Mouse (Mus musculus): ENCODE measurements around the gene Dbt.
"Not testable (repeated sequence)": the region's sequence is repeated elsewhere in the genome, so short reads cannot be mapped to it uniquely, and the experiment has no call there.

Dbt gene

DNA sequence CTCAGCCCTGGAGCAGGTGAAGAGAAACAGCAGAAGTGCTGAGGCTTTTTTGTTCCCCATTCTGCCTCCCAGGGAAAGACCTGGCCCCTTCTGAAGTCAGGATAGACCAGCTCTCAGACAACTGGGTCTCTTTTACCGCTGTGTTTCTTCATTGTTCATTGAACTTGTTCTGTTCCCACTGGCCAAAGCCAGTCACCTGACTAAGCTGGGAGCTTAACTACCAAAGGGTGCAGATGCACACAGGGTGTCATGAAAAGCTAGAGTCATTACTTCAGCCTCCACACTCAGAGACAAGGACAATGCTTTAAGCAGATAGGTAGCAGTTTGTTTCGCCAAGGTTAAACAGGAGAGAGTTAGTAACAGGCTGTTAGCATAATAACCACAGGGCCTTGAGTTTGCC is 29.2 kb downstream of the Dbt start:
- no peak for DNase-seq (ENCODE audit: low read depth)

DNA sequence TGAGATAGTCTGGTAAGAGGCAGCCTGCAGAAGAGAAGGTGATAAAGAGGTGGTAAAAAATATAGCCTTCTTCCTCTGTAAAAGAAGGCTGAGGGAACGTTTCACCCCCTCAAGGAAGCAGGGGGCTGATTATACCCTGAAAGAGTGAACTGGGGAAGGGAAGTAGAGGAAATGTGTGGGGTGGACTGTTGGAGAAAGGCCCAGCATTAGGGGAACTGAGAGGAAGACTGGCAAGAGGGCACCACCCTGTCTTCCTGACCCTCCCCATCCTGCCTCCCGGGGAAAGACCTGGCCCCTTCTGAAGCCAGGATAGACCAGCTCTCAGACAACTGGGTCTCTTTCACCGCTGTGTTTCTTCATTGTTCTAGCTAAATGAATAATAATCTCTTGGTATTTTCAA is 29.7 kb downstream of the Dbt start:
- DNase-seq (ENCODE audit: low read depth) = no peak

DNA sequence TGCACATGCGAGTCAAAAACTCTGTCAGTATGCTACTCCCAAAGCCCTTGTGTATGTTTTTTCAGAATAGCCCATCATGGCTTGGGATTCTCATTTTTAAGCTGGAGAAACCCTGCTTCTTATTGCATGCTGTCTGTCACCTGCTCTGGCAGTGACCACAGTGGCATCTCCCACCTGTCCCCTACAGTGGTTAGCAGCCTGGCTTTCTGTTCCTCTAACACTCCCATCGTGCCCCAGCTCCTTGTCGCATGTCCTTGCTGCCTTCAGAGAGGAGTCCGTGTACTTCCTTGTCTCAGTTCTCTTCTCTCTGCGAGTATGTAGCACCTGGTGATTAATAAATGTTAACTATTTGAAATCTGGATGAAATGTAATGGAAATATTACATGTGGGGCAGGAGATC is 34.6 kb downstream of the Dbt start:
- DNase-seq (ENCODE audit: low read depth) = no peak

DNA sequence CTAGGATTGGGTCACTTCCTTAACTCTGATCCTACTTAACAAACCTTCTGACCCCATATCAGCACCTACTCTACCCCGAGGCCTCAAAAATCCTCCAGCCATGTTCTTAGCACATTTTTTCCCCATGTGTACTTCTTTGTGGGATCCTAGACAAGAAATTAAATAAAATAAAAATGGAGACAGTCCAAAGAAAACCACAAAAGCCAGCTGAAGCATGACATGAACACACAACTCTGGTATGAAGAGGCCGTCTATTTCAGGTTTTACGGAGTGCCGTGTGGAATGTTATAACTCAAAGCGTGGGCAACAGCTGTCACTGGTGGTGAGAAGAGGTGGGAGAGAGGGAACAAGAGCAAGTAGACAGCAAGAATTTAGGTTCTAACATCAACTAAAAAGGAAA is 38.5 kb downstream of the Dbt start:
- DNase-seq (ENCODE audit: low read depth) = no peak

DNA sequence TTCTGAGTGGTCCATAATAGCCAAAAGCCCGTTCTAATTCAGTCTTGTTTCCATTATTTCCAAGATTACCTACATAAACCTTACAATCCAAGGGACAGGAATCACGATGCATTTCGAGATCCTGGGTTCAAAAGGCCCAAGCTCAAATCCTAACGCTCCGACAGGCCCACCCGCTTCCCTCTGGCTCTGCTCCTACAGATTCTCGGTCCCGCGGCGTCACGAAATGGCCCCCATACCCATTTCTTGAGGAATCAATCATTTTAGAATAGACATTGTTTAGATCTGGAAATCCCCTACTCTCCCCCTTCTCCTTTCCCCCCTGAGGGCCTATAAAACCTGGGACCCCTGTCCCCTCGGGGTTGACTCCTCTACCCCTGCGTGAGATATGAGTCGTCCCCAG is 48.4 kb downstream of the Dbt start:
- DNase-seq (ENCODE audit: low read depth) = not testable (repeated sequence)

DNA sequence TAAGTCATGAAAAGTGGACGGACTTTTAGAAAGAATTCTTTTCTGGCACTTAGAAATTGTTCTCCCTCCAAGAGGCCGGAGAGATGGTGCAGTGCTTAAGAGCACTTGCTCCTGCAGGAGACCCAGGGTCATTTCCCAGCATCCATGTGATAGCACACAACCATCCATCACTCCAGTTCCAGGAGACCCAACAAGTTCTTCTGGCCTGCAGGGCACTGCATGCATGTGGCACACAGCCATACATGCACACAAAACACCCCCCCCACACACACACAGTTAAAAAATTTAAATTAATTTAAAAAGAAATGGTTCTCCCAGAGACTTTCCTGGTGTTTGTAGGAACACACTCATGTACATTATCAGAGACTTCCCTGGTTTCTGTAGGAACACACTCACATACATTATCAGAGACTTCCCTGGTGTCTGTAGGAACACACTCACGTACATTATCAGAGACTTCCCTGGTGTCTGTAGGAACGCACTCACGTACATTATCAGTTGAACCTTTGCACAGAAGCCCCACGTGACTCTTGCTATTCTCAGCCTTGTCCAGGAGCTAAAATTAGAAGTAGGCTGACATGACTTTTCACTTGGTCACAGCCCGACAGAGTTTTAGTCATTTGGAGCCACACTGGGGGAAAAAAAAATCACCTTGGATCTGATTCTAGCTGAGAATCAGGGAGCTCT is 49.7 kb downstream of the Dbt start, which contains the start of gene Lrrc39:
TSS of gene Lrrc39 (plus strand) at position 566 of the 687 bp plus-strand sequence.
- peak; percentile 24 for DNase-seq (ENCODE audit: low read depth)

DNA sequence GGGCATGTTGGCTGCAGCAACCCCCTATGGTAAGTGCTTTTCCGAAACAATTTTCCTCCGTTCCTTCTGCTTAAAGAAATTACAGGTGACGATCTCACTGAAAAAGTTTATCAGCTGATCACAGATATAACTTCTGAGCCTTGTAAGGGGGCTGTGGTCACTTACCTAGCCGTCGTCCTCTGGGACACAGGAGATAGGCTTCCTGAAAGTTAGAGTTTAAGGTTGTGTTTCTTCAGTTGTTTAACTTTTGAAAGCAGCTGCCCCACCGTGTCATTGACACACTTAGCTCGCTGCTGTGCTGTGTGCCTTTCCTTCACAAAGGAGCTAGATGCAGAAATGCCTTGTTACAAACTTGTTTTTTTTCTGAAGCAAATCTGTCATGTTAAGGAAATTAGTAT is 50.2 kb downstream of the Dbt start:
- DNase-seq (ENCODE audit: low read depth) = no peak

- no peak for DNase-seq (ENCODE audit: low read depth)
These were observed 57.8 kb downstream of the Dbt start for GRCm38 (mm10) chr3:116570628-116571027.

DNA sequence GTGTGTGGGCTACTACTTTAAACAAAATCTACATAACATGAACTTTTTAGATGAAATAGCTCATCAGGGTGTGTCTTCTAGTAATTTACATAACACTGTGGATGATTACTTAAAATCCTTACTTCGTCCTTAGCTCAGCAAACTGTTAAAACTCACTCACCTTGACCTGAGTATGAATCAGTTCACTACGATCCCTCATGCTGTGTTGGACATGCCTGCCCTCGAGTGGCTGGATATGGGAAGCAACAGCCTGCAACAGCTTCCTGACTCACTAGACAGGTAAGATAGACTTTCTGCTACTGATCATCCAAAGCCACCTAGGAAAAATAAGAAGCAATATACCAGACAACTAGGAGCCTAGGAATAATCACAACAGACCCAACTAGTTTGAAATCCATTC is 64.4 kb downstream of the Dbt start:
- no peak for DNase-seq (ENCODE audit: low read depth)

DNA sequence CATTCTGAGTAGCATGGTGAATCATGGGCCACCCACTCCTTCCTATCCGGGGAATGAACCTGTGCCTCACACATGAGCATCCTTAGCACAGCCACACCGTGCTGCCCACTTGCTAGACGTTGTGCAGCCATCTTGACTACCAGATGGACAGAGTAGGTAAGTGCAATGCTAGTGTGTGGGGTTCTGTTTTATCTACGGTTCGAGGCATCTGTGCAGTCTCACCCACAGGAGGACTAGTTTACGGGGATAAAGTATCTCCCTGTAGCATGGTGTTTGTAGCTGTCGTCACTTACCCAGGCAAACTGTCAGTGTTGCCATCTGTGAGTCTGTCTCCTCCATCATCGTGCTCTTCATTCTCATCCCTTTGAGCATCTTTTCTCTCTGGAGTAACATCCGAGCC is 69.3 kb downstream of the Dbt start:
- no peak for DNase-seq (ENCODE audit: low read depth)

- DNase-seq (ENCODE audit: low read depth) = peak; percentile 41
These were observed 81.3 kb downstream of the Dbt start for GRCm38 (mm10) chr3:116594076-116594727.

GRCm38 (mm10) chr3:116594728-116595602 is 82.1 kb downstream of the Dbt start, which contains the start of gene Sass6:
Gene Sass6, plus strand, starts transcription at chr3:116594982.
- peak; percentile 95 for DNase-seq (ENCODE audit: low read depth)

DNA sequence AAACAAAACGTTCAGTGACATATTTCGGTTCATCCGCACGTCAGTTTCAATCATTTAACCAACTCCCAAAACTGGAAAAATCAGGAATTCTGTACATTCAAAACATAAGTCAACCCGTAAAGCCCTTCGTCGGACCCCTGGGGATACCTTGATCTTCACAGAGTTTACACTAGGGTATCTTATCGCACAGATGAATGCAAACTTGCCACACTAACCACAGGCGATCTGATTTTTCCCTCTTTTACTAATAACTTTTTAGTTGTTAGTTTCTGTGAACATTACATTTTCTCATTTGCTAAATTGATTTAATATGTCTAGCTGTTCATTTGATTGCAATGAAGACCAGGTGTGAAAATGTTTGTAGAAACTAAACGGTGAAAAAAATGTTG is 82.7 kb downstream of the Dbt start:
- no peak for DNase-seq (ENCODE audit: low read depth)

All from c-Kit-positive CD71-negative TER-119-negative erythroid progenitor cells, embryonic 14.5 days (primary cell).